Mouse (Mus musculus): ENCODE measurements at regions not wholly inside any gene's neighbourhood (a gene's known extent, or its start where the extent isn't known, plus 50 kb on each side); places are given as distances from the start of the nearest gene placed in this dataset.
"Not testable (repeated sequence)": the region's sequence is repeated elsewhere in the genome, so short reads cannot be mapped to it uniquely, and the experiment has no call there.

- no peaks in the 10 kb centered on the region for H3K27me3 ChIP-seq (ENCODE audit: control insufficient read depth, insufficient read depth, low read length)
- 88% methylated on average over 6 of the region's 6 CpGs for WGBS
- DNase-seq (ENCODE audit: low spot score) (no peak), ATAC-seq (ENCODE audit: low FRiP score) (no peak)
- H3K4me3 ChIP-seq (replicated peaks; ENCODE audit: low read length), result no peak overlapping the region
- H3K36me3 ChIP-seq (replicated peaks; ENCODE audit: control insufficient read depth, insufficient read depth), result no peaks in the 10 kb centered on the region
- no peak overlapping the region for H3K4me2 ChIP-seq (replicated peaks)
- no peaks in the 10 kb centered on the region for H3K9me3 ChIP-seq (ENCODE audit: control insufficient read depth, low read length)
- no peaks in the 10 kb centered on the region for H3K4me1 ChIP-seq (replicated peaks; ENCODE audit: control insufficient read depth, insufficient read depth, low read length)
- no peak overlapping the region for H3K9ac ChIP-seq
- no peak overlapping the region for H3K27ac ChIP-seq
Observed at GRCm38 (mm10) chr7:138708373-138708772, 137.5 kb upstream of the Ppp2r2d start.

GRCm38 (mm10) chr7:138699599-138699998 lies 146.3 kb upstream of the Ppp2r2d start:
- not testable (repeated sequence) for H3K9ac ChIP-seq; H3K9me3 ChIP-seq (ENCODE audit: control insufficient read depth, low read length); H3K36me3 ChIP-seq (replicated peaks; ENCODE audit: control insufficient read depth, insufficient read depth); H3K27me3 ChIP-seq (ENCODE audit: control insufficient read depth, insufficient read depth, low read length); H3K4me3 ChIP-seq (replicated peaks; ENCODE audit: low read length); H3K4me1 ChIP-seq (replicated peaks; ENCODE audit: control insufficient read depth, insufficient read depth, low read length); H3K4me2 ChIP-seq (replicated peaks); ATAC-seq (ENCODE audit: low FRiP score); DNase-seq (ENCODE audit: low spot score); H3K27ac ChIP-seq
- 92% methylated on average over 1 of the region's 1 CpGs for WGBS

GRCm38 (mm10) chr7:138682161-138682560 lies 163.7 kb upstream of the Ppp2r2d start:
- Histone ChIP-seq H3K36me3 (replicated peaks; ENCODE audit: control insufficient read depth, insufficient read depth) (no peaks in the 10 kb centered on the region), H3K9ac (no peak overlapping the region), H3K4me2 (replicated peaks) (no peak overlapping the region), H3K9me3 (ENCODE audit: control insufficient read depth, low read length) (no peaks in the 10 kb centered on the region), H3K4me3 (replicated peaks; ENCODE audit: low read length) (no peak overlapping the region), H3K27me3 (ENCODE audit: control insufficient read depth, insufficient read depth, low read length) (no peaks in the 10 kb centered on the region), H3K27ac (no peak overlapping the region), H3K4me1 (replicated peaks; ENCODE audit: control insufficient read depth, insufficient read depth, low read length) (no peaks in the 10 kb centered on the region)
- DNase-seq (ENCODE audit: low spot score) (no peak), ATAC-seq (ENCODE audit: low FRiP score) (no peak)
- WGBS, result 73% methylated on average over 7 of the region's 7 CpGs

GRCm38 (mm10) chr7:138680530-138680929 lies 165.3 kb upstream of the Ppp2r2d start:
- Histone ChIP-seq H3K9ac (no peak overlapping the region), H3K27me3 (ENCODE audit: control insufficient read depth, insufficient read depth, low read length) (no peaks in the 10 kb centered on the region), H3K36me3 (replicated peaks; ENCODE audit: control insufficient read depth, insufficient read depth) (no peaks in the 10 kb centered on the region), H3K27ac (no peak overlapping the region), H3K9me3 (ENCODE audit: control insufficient read depth, low read length) (no peaks in the 10 kb centered on the region), H3K4me1 (replicated peaks; ENCODE audit: control insufficient read depth, insufficient read depth, low read length) (no peaks in the 10 kb centered on the region), H3K4me2 (replicated peaks) (no peak overlapping the region), H3K4me3 (replicated peaks; ENCODE audit: low read length) (no peak overlapping the region)
- ATAC-seq (ENCODE audit: low FRiP score) (no peak), DNase-seq (ENCODE audit: low spot score) (no peak)
- WGBS, result 86% methylated on average over 5 of the region's 5 CpGs

GRCm38 (mm10) chr7:138679575-138679974 lies 166.3 kb upstream of the Ppp2r2d start:
- DNase-seq (ENCODE audit: low spot score) (no peak), ATAC-seq (ENCODE audit: low FRiP score) (no peak)
- no peak overlapping the region for H3K27ac ChIP-seq
- 74% methylated on average over 2 of the region's 2 CpGs for WGBS
- no peaks in the 10 kb centered on the region for H3K27me3 ChIP-seq (ENCODE audit: control insufficient read depth, insufficient read depth, low read length)
- H3K4me2 ChIP-seq (replicated peaks), result no peak overlapping the region
- no peak overlapping the region for H3K9ac ChIP-seq
- no peak overlapping the region for H3K4me3 ChIP-seq (replicated peaks; ENCODE audit: low read length)
- no peaks in the 10 kb centered on the region for H3K9me3 ChIP-seq (ENCODE audit: control insufficient read depth, low read length)
- H3K36me3 ChIP-seq (replicated peaks; ENCODE audit: control insufficient read depth, insufficient read depth), result no peaks in the 10 kb centered on the region
- H3K4me1 ChIP-seq (replicated peaks; ENCODE audit: control insufficient read depth, insufficient read depth, low read length), result no peaks in the 10 kb centered on the region

- H3K4me3 ChIP-seq (replicated peaks; ENCODE audit: low read length), result no peak overlapping the region
- no peak overlapping the region for H3K9ac ChIP-seq
- no peaks in the 10 kb centered on the region for H3K9me3 ChIP-seq (ENCODE audit: control insufficient read depth, low read length)
- H3K27ac ChIP-seq, result no peak overlapping the region
- H3K36me3 ChIP-seq (replicated peaks; ENCODE audit: control insufficient read depth, insufficient read depth), result no peaks in the 10 kb centered on the region
- DNase-seq (ENCODE audit: low spot score), result no peak
- peaks cover 15% of the 10 kb centered on the region for H3K4me1 ChIP-seq (replicated peaks; ENCODE audit: control insufficient read depth, insufficient read depth, low read length)
- no peak overlapping the region for H3K4me2 ChIP-seq (replicated peaks)
- ATAC-seq (ENCODE audit: low FRiP score), result no peak
- 18% methylated on average over 1 of the region's 1 CpGs for WGBS
- no peaks in the 10 kb centered on the region for H3K27me3 ChIP-seq (ENCODE audit: control insufficient read depth, insufficient read depth, low read length)
Observed at GRCm38 (mm10) chr7:138672959-138673358, 172.9 kb upstream of the Ppp2r2d start.

- WGBS, result 27% methylated on average over 4 of the region's 4 CpGs
- DNase-seq (ENCODE audit: low spot score), result no peak
- Histone ChIP-seq H3K27me3 (ENCODE audit: control insufficient read depth, insufficient read depth, low read length) (no peaks in the 10 kb centered on the region), H3K4me1 (replicated peaks; ENCODE audit: control insufficient read depth, insufficient read depth, low read length) (peaks cover 15% of the 10 kb centered on the region), H3K4me3 (replicated peaks; ENCODE audit: low read length) (no peak overlapping the region), H3K27ac (peak overlapping the region; percentile 39; the same call in 1 of the 2 replicates), H3K36me3 (replicated peaks; ENCODE audit: control insufficient read depth, insufficient read depth) (no peaks in the 10 kb centered on the region), H3K9me3 (ENCODE audit: control insufficient read depth, low read length) (no peaks in the 10 kb centered on the region), H3K9ac (peak overlapping the region; percentile 29; the same call in 1 of the 2 replicates), H3K4me2 (replicated peaks) (no peak overlapping the region)
- ATAC-seq (ENCODE audit: low FRiP score), result no peak
Observed at GRCm38 (mm10) chr7:138668337-138668736, 177.5 kb upstream of the Ppp2r2d start.

- 84% methylated on average over 4 of the region's 4 CpGs for WGBS
- DNase-seq (ENCODE audit: low spot score) (no peak), ATAC-seq (ENCODE audit: low FRiP score) (no peak)
- no peak overlapping the region for H3K4me2 ChIP-seq (replicated peaks)
- no peak overlapping the region for H3K4me3 ChIP-seq (replicated peaks; ENCODE audit: low read length)
- H3K27me3 ChIP-seq (ENCODE audit: control insufficient read depth, insufficient read depth, low read length), result no peaks in the 10 kb centered on the region
- H3K27ac ChIP-seq, result no peak overlapping the region
- H3K4me1 ChIP-seq (replicated peaks; ENCODE audit: control insufficient read depth, insufficient read depth, low read length), result no peaks in the 10 kb centered on the region; the same call in 1 of the 2 replicates
- H3K9me3 ChIP-seq (ENCODE audit: control insufficient read depth, low read length), result no peaks in the 10 kb centered on the region
- H3K9ac ChIP-seq, result no peak overlapping the region
- H3K36me3 ChIP-seq (replicated peaks; ENCODE audit: control insufficient read depth, insufficient read depth), result no peaks in the 10 kb centered on the region
Observed at GRCm38 (mm10) chr7:138660124-138660523, 185.8 kb upstream of the Ppp2r2d start.

- Histone ChIP-seq H3K4me3 (replicated peaks; ENCODE audit: low read length) (no peak overlapping the region), H3K4me1 (replicated peaks; ENCODE audit: control insufficient read depth, insufficient read depth, low read length) (no peaks in the 10 kb centered on the region; the same call in 1 of the 2 replicates), H3K9me3 (ENCODE audit: control insufficient read depth, low read length) (0 out of 2 replicates have a peak, but pooled peaks cover 6% of the 10 kb centered on the region), H3K27me3 (ENCODE audit: control insufficient read depth, insufficient read depth, low read length) (no peaks in the 10 kb centered on the region), H3K9ac (no peak overlapping the region), H3K4me2 (replicated peaks) (no peak overlapping the region), H3K27ac (no peak overlapping the region), H3K36me3 (replicated peaks; ENCODE audit: control insufficient read depth, insufficient read depth) (no peaks in the 10 kb centered on the region)
- no peak for DNase-seq (ENCODE audit: low spot score)
- 79% methylated on average over 4 of the region's 4 CpGs for WGBS
- no peak for ATAC-seq (ENCODE audit: low FRiP score)
Observed at GRCm38 (mm10) chr7:138657521-138657920, 188.4 kb upstream of the Ppp2r2d start.

- H3K9me3 ChIP-seq (ENCODE audit: control insufficient read depth, low read length), result 0 out of 2 replicates have a peak, but pooled peaks cover 10% of the 10 kb centered on the region
- no peaks in the 10 kb centered on the region for H3K36me3 ChIP-seq (replicated peaks; ENCODE audit: control insufficient read depth, insufficient read depth)
- no peak overlapping the region for H3K4me3 ChIP-seq (replicated peaks; ENCODE audit: low read length)
- 73% methylated on average over 2 of the region's 2 CpGs for WGBS
- no peak overlapping the region for H3K27ac ChIP-seq
- no peak overlapping the region for H3K4me2 ChIP-seq (replicated peaks)
- ATAC-seq (ENCODE audit: low FRiP score) (no peak), DNase-seq (ENCODE audit: low spot score) (no peak)
- no peaks in the 10 kb centered on the region; the same call in 1 of the 2 replicates for H3K4me1 ChIP-seq (replicated peaks; ENCODE audit: control insufficient read depth, insufficient read depth, low read length)
- H3K9ac ChIP-seq, result no peak overlapping the region
- no peaks in the 10 kb centered on the region for H3K27me3 ChIP-seq (ENCODE audit: control insufficient read depth, insufficient read depth, low read length)
Observed at GRCm38 (mm10) chr7:138657076-138657475, 188.8 kb upstream of the Ppp2r2d start.

Measured in hindbrain, embryonic 14.5 days (tissue).